Mouse (Mus musculus) olfactory bulb, adult 2 months (tissue): ENCODE measurements around the gene Tmigd1.

Experiments used
- CTCF ChIP-seq: fragments of 200-500 bp; IDR thresholded peaks from 2 replicates; pipeline ENCODE4 v1.5.1; 2012; ENCODE audit warnings: low read depth, mild to moderate bottlenecking, low read length, moderate library complexity; ENCODE audit not compliant: insufficient read depth
- POLR2A ChIP-seq: fragments of 200-500 bp; IDR thresholded peaks from 2 replicates; pipeline ENCODE4 v1.6.1; 2012; ENCODE audit warnings: mild to moderate bottlenecking, low read depth, low read length, moderate library complexity; ENCODE audit not compliant: insufficient read depth

GRCm38 (mm10) chr11:76892972-76893371 lies 9.0 kb upstream of the Tmigd1 start:
- TF ChIP-seq CTCF: no peak
- no peak for TF ChIP-seq POLR2A
